Mouse (Mus musculus) midbrain, embryonic 13.5 days (tissue): Measurements from ENCODE around the gene Dbnl. TPM values are rescaled to one million over a fixed set of nuclear protein-coding genes. Genes with fewer than 3 reads are reported as not detected.

Source experiments
- ATAC-seq: fragments of 200-750 bp; cut with Nextera tagmentation; 2 replicates; pipeline ENCODE4 v1.8.0; 2017; ENCODE audit warnings: mild to moderate bottlenecking, moderate TSS enrichment, moderate library complexity
- H3K27ac ChIP-seq: fragments of 300-500 bp; sonication (generic); 2 replicates; pipeline ENCODE4 v1.5.1; 2015; ENCODE audit warnings: inconsistent platforms, mild to moderate bottlenecking, moderate library complexity
- H3K27me3 ChIP-seq: fragments of 300-500 bp; sonication (generic); 2 replicates; pipeline ENCODE4 v1.6.1; 2015; ENCODE audit warnings: mild to moderate bottlenecking, inconsistent platforms
- H3K36me3 ChIP-seq: fragments of 300-500 bp; sonication (generic); 2 replicates; pipeline ENCODE4 v1.6.1; 2015; ENCODE audit warnings: mild to moderate bottlenecking, inconsistent platforms
- H3K4me1 ChIP-seq: fragments of 300-500 bp; sonication (generic); replicated peaks from 2 replicates; pipeline ENCODE4 v1.6.1; 2015; ENCODE audit warnings: inconsistent platforms
- H3K4me2 ChIP-seq: fragments of 300-500 bp; sonication (generic); replicated peaks from 2 replicates; pipeline ENCODE4 v1.6.1; 2015; ENCODE audit warnings: moderate library complexity, mild to moderate bottlenecking, inconsistent platforms
- H3K4me3 ChIP-seq: fragments of 300-500 bp; sonication (generic); replicated peaks from 2 replicates; pipeline ENCODE4 v1.5.1; 2015; ENCODE audit warnings: mild to moderate bottlenecking, inconsistent platforms
- H3K9ac ChIP-seq: fragments of 300-500 bp; sonication (generic); replicated peaks from 2 replicates; pipeline ENCODE4 v1.6.1; 2015; ENCODE audit warnings: mild to moderate bottlenecking, inconsistent platforms
- H3K9me3 ChIP-seq: fragments of 300-500 bp; sonication (generic); 2 replicates; pipeline ENCODE4 v1.6.1; 2016; ENCODE audit warnings: mild to moderate bottlenecking, inconsistent platforms
- WGBS: fragments of 180-500 bp; shearing (Covaris S2); methylation state at CpG from one replicate; pipeline ENCODE4 v1.1.7; 2015; 5-methylcytosine and 5-hydroxymethylcytosine counted together
- polyA plus RNA-seq: library from polyadenylated mRNA; unstranded; fragments of >200 nt; fragmentation: Nextera tagmentation; extraction: Ambion mirVana; gene quantifications from 2 replicates; pipeline ENCODE4 v1.2.1, GENCODE M21; 2015

The Dbnl gene
- polyA plus RNA-seq, 1 experiment from 2014 or later = 155 TPM

GRCm38 (mm10) chr11:5825432-5825831, 37.1 kb downstream of the Dbnl start:
- ATAC-seq = no peak
- no peaks in the 10 kb centered on the region for H3K9me3 ChIP-seq

GRCm38 (mm10) chr11:5827931-5828330, 39.6 kb downstream of the Dbnl start:
- no peaks in the 10 kb centered on the region for H3K9me3 ChIP-seq
- WGBS = 92% methylated on average over 5 of the region's 5 CpGs

More at GRCm38 (mm10) chr11:5825432-5825831, 37.1 kb downstream of the Dbnl start:
- Histone ChIP-seq H3K4me3 (no peak overlapping the region), H3K9ac (no peak overlapping the region), H3K36me3 (peaks cover 24% of the 10 kb centered on the region), H3K4me2 (no peak overlapping the region), H3K4me1 (no peaks in the 10 kb centered on the region), H3K27ac (no peak overlapping the region), H3K27me3 (no peaks in the 10 kb centered on the region)

GRCm38 (mm10) chr11:5828509-5829191, 40.4 kb downstream of the Dbnl start:
- no peak for ATAC-seq
- Histone ChIP-seq H3K9me3 (no peaks in the 10 kb centered on the region), H3K27me3 (no peaks in the 10 kb centered on the region), H3K36me3 (peaks cover 52% of the 10 kb centered on the region), H3K4me3 (no peak overlapping the region), H3K4me2 (no peak overlapping the region), H3K27ac (no peak overlapping the region), H3K9ac (no peak overlapping the region), H3K4me1 (no peaks in the 10 kb centered on the region)
- 92% methylated on average over 11 of the region's 11 CpGs for WGBS

More at GRCm38 (mm10) chr11:5827931-5828330, 39.6 kb downstream of the Dbnl start:
- no peak for ATAC-seq
- Histone ChIP-seq H3K4me2 (no peak overlapping the region), H3K4me1 (no peaks in the 10 kb centered on the region), H3K9ac (no peak overlapping the region), H3K27ac (no peak overlapping the region), H3K4me3 (no peak overlapping the region), H3K36me3 (peaks cover 46% of the 10 kb centered on the region), H3K27me3 (no peaks in the 10 kb centered on the region)

DNA sequence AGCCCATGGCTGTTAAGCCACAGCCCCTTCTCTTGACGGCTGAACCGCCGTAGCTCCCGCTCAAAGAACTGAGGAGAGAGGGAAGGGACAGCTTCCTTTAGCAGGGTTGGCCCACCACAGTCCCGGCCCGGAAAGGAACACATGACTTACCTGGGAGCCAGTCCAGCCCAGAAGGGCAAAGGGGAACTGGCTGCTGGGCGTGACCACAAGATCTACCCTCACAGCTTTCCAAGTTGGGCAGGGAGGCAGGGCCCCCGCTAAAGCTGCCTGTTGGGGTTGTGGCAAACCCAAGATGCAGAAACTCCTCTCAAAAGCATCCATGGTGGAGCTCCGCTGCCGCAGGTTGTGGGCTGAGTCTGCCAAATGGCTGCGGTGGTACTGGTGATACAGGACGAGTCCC, 41.0 kb downstream of the Dbnl start:
- Histone ChIP-seq H3K9ac (no peak overlapping the region), H3K27me3 (no peaks in the 10 kb centered on the region), H3K36me3 (peaks cover 58% of the 10 kb centered on the region), H3K4me1 (no peaks in the 10 kb centered on the region), H3K27ac (no peak overlapping the region), H3K9me3 (no peaks in the 10 kb centered on the region), H3K4me2 (no peak overlapping the region), H3K4me3 (no peak overlapping the region)
- ATAC-seq = no peak
- WGBS = 96% methylated on average over 12 of the region's 12 CpGs

DNA sequence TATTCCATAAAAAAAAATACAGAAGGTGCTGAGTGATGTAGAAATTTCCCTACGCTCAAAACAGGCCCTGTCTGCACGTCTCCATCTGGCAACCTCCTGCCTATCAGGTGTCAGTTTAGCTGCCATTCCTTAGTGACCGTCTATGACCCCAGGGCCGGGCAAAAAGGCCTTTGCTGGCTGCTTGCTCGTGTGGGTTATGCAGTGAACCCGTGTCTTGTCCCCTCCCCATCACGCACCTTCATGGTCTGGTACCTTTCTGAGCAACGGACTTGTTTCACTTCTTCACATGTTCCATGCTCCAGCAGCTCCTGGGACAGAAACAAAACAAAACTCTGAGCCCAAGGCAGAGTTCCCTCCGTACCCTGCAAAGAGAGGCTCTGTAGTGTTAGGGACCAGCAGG, 46.2 kb downstream of the Dbnl start:
- H3K4me3 ChIP-seq = no peak overlapping the region
- peaks cover 16% of the 10 kb centered on the region for H3K4me1 ChIP-seq
- H3K27ac ChIP-seq = no peak overlapping the region
- no peaks in the 10 kb centered on the region for H3K27me3 ChIP-seq
- ATAC-seq = no peak
- H3K4me2 ChIP-seq = no peak overlapping the region
- no peak overlapping the region for H3K9ac ChIP-seq
- 93% methylated on average over 9 of the region's 9 CpGs for WGBS
- peaks cover 44% of the 10 kb centered on the region for H3K36me3 ChIP-seq
- H3K9me3 ChIP-seq = no peaks in the 10 kb centered on the region

- Histone ChIP-seq H3K36me3 (peaks cover 40% of the 10 kb centered on the region), H3K27me3 (no peaks in the 10 kb centered on the region), H3K9me3 (no peaks in the 10 kb centered on the region), H3K4me3 (no peak overlapping the region), H3K4me1 (peaks cover 16% of the 10 kb centered on the region), H3K27ac (no peak overlapping the region), H3K9ac (no peak overlapping the region), H3K4me2 (no peak overlapping the region)
- ATAC-seq = no peak
- 92% methylated on average over 7 of the region's 7 CpGs for WGBS
Measured at GRCm38 (mm10) chr11:5835057-5835456, 46.8 kb downstream of the Dbnl start.

- Histone ChIP-seq H3K4me3 (no peak overlapping the region), H3K4me1 (peaks cover 16% of the 10 kb centered on the region), H3K36me3 (peaks cover 34% of the 10 kb centered on the region), H3K27ac (no peak overlapping the region), H3K27me3 (no peaks in the 10 kb centered on the region), H3K9ac (no peak overlapping the region), H3K9me3 (no peaks in the 10 kb centered on the region), H3K4me2 (no peak overlapping the region)
- 57% methylated on average over 1 of the region's 1 CpGs for WGBS
- no peak for ATAC-seq
Measured at GRCm38 (mm10) chr11:5836126-5836525, 47.8 kb downstream of the Dbnl start.

DNA sequence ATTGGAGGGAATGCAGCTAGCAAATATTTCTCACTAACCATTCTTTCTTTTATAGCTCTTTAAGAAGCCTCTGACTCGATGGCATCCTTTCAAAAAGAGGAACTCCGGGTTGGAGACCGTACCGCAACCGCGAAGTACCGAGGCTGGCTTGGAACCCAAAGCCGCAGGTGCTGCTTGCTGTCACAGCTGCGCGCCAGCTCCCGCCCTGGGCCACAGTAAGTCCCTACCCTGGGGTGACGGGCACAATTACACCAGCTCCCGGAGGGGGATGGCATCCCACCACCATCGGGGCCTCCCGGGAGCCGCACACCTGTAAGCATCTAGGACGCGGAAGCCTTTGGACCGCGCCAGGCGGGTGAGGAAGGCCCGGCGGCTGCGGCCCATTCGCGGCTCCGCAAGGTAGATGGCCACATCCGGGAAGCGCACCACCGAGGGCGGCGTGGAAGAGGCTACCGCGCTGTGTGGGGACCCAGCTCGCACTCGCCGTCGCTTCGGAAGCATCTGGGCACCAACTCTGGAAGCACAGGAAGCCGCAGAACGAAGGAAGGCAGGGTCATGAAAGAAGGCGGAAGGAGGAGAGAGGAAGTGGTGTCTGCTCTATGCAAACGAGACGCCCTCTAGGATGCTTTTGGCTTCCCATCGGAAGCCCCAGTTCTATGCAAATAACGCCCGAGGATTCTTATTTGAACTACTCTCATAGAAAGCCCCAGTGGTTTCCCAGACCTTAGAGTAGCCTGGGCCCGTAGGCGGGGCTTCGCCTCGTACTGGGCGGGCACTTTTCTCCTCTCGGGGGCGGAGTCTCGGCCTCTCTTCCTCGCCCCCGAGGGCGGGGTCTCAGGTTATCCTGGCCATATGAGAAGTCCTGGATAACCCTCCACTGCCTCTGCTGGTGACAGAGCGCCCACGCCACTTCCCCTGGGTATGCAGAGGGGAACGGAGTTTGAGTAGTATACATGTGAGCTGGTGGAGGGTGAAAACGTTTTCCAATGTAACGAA, 49.3 kb downstream of the Dbnl start, which contains the start of gene Polm:
Polm (minus strand) TSS at position 766 of the 996 bp plus-strand sequence.
- Histone ChIP-seq H3K4me3 (peak within 1 kb of the TSS; percentile 62), H3K4me2 (peak within 1 kb of the TSS; percentile 80), H3K36me3 (peaks cover 20% of the 10 kb centered on the region), H3K9ac (peak within 1 kb of the TSS; percentile 76), H3K4me1 (peaks cover 16% of the 10 kb centered on the region), H3K27me3 (no peaks in the 10 kb centered on the region), H3K27ac (peak within 1 kb of the TSS; percentile 64), H3K9me3 (no peaks in the 10 kb centered on the region)
- WGBS = under 1% methylated on average over 62 of the region's 63 CpGs
- peak; percentile 97 for ATAC-seq

GRCm38 (mm10) chr11:5840346-5840745, 52.1 kb downstream of the Dbnl start:
- Histone ChIP-seq H3K9me3 (no peaks in the 10 kb centered on the region), H3K4me2 (no peak overlapping the region), H3K27ac (no peak overlapping the region), H3K4me3 (no peak overlapping the region), H3K36me3 (no peaks in the 10 kb centered on the region), H3K27me3 (no peaks in the 10 kb centered on the region), H3K9ac (no peak overlapping the region), H3K4me1 (peaks cover 16% of the 10 kb centered on the region)
- no peak for ATAC-seq
- WGBS = 75% methylated on average over 7 of the region's 7 CpGs

- Histone ChIP-seq H3K9me3 (no peaks in the 10 kb centered on the region), H3K9ac (no peak overlapping the region), H3K36me3 (no peaks in the 10 kb centered on the region), H3K4me2 (no peak overlapping the region), H3K27me3 (no peaks in the 10 kb centered on the region), H3K27ac (no peak overlapping the region), H3K4me1 (peaks cover 10% of the 10 kb centered on the region), H3K4me3 (no peak overlapping the region)
- WGBS = 97% methylated on average over 2 of the region's 2 CpGs
- no peak for ATAC-seq
Measured at GRCm38 (mm10) chr11:5841751-5842150, 53.5 kb downstream of the Dbnl start.

GRCm38 (mm10) chr11:5843131-5843530, 54.8 kb downstream of the Dbnl start:
- Histone ChIP-seq H3K4me3 (no peak overlapping the region), H3K36me3 (no peaks in the 10 kb centered on the region), H3K9me3 (no peaks in the 10 kb centered on the region), H3K9ac (no peak overlapping the region), H3K27ac (no peak overlapping the region), H3K4me2 (no peak overlapping the region), H3K27me3 (no peaks in the 10 kb centered on the region), H3K4me1 (0 out of 2 replicates have a peak, but pooled peaks cover 2% of the 10 kb centered on the region)
- ATAC-seq = no peak
- 91% methylated on average over 3 of the region's 3 CpGs for WGBS
